Mouse (Mus musculus): Measurements from ENCODE around the gene Gm21739. TPM values are rescaled to one million over a fixed set of nuclear protein-coding genes. Genes with fewer than 3 reads are reported as not detected.
"Not testable (repeated sequence)": the region's sequence is repeated elsewhere in the genome, so short reads cannot be mapped to it uniquely, and the experiment has no call there.

The Gm21739 gene
- not detected in 2 replicates for total RNA-seq (2014; rRNA removed)
- not detected in 2 replicates for polyA plus RNA-seq (2012; rRNA removed)

GRCm38 (mm10) chrY:44264344-44264743, at the start of gene Gm21739:
Gene Gm21739 (minus strand): TSS chrY:44264444.
- not testable (repeated sequence) for DNase-seq (ENCODE audit: extremely low read depth, low read depth, low spot score); H3K4me3 ChIP-seq (ENCODE audit: insufficient read depth, low read depth, low read length); H3K36me3 ChIP-seq (ENCODE audit: control insufficient read depth, insufficient read depth, low read length); H3K27ac ChIP-seq (replicated peaks; ENCODE audit: insufficient read depth, low read depth, low read length); H3K4me1 ChIP-seq (ENCODE audit: control insufficient read depth, insufficient read depth, low read length); H3K9ac ChIP-seq (ENCODE audit: low read depth, low read length); H3K27me3 ChIP-seq (ENCODE audit: control insufficient read depth, insufficient read depth, low read length); H3K79me2 ChIP-seq (ENCODE audit: control insufficient read depth, insufficient read depth, low read length)
- no CpG with 5 or more reads among the region's 6 CpGs for WGBS
